Mouse (Mus musculus) heart, embryonic 14.5 days (tissue): Measurements from ENCODE around the gene Ssh2. TPM values are rescaled to one million over a fixed set of nuclear protein-coding genes. Genes with fewer than 3 reads are reported as not detected.
"Not testable (repeated sequence)": the region's sequence is repeated elsewhere in the genome, so short reads cannot be mapped to it uniquely, and the experiment has no call there.

Experiments used
- ATAC-seq: fragments of 200-750 bp; cut with Nextera tagmentation; 2 replicates; pipeline ENCODE4 v1.8.0; 2017; ENCODE audit warnings: low read depth, moderate TSS enrichment; ENCODE audit not compliant: insufficient number of reproducible peaks, insufficient read depth, low FRiP score
- H3K27ac ChIP-seq, 2 experiments: fragments of 200-500 bp in 1 of 2; fragments of 300-500 bp in 1 of 2; sonication (generic) in 1 of 2; replicated peaks in 1 of 2; 2 replicates each; pipeline ENCODE4 v1.5.1; 2012 to 2014; ENCODE audit warnings: low read depth in 2 of 2, low read length in 2 of 2, control low read depth in 1 of 2, mild to moderate bottlenecking in 1 of 2, mixed read lengths in 1 of 2; ENCODE audit not compliant: control insufficient read depth in 1 of 2, insufficient read depth in 1 of 2
- H3K27me3 ChIP-seq: fragments of 300-500 bp; sonication (generic); 2 replicates; pipeline ENCODE4 v1.6.1; 2014; ENCODE audit warnings: mild to moderate bottlenecking, low read length, control low read depth; ENCODE audit not compliant: control insufficient read depth, insufficient read depth
- H3K36me3 ChIP-seq: fragments of 300-500 bp; sonication (generic); 2 replicates; pipeline ENCODE4 v1.6.1; 2014; ENCODE audit warnings: mild to moderate bottlenecking, control low read depth, low read length, mixed read lengths; ENCODE audit not compliant: control insufficient read depth, insufficient read depth
- H3K4me1 ChIP-seq, 2 experiments: fragments of 200-500 bp in 1 of 2; fragments of 300-500 bp in 1 of 2; sonication (generic) in 1 of 2; 2 replicates each; pipeline ENCODE4 v1.6.1; 2012 to 2014; ENCODE audit warnings: low read length in 2 of 2, control low read depth in 1 of 2, mixed read lengths in 1 of 2; ENCODE audit not compliant: control insufficient read depth in 2 of 2, insufficient read depth in 2 of 2
- H3K4me2 ChIP-seq: fragments of 300-500 bp; sonication (generic); 2 replicates; pipeline ENCODE4 v1.6.1; 2014; ENCODE audit warnings: mild to moderate bottlenecking, low read length
- H3K4me3 ChIP-seq, 2 experiments: fragments of 200-500 bp in 1 of 2; fragments of 300-500 bp in 1 of 2; sonication (generic) in 1 of 2; 2 replicates each; pipeline ENCODE4 v1.5.1; 2012 to 2014; ENCODE audit warnings: low read length in 2 of 2, mild to moderate bottlenecking in 2 of 2, control low read depth in 1 of 2, low read depth in 1 of 2, moderate library complexity in 1 of 2; ENCODE audit not compliant: control insufficient read depth in 1 of 2, insufficient read depth in 1 of 2
- H3K9ac ChIP-seq: fragments of 300-500 bp; sonication (generic); 2 replicates; pipeline ENCODE4 v1.6.1; 2014; ENCODE audit warnings: mild to moderate bottlenecking, low read length
- H3K9me3 ChIP-seq: fragments of 300-500 bp; sonication (generic); 2 replicates; pipeline ENCODE4 v1.6.1; 2016; ENCODE audit warnings: low read length, control low read depth; ENCODE audit not compliant: control insufficient read depth
- WGBS: fragments of 180-500 bp; shearing (Covaris S2); extraction: QIAGEN DNeasy Blood & Tissue Kit; methylation state at CpG from one replicate; pipeline ENCODE4 v1.1.7; 2014; 5-methylcytosine and 5-hydroxymethylcytosine counted together
- polyA plus RNA-seq: library from polyadenylated mRNA; unstranded; fragments of >200 nt; fragmentation: Nextera tagmentation; extraction: Ambion mirVana; gene quantifications from 2 replicates; pipeline ENCODE4 v1.2.1, GENCODE M21; 2014

Gene Ssh2
- polyA plus RNA-seq, 1 experiment from 2014 or later: 31.4 TPM

- ATAC-seq: no peak
- Histone ChIP-seq H3K36me3 (no peaks in the 10 kb centered on the region), H3K9ac (no peak overlapping the region), H3K27ac (no peak overlapping the region), H3K4me2 (no peak overlapping the region), H3K9me3 (no peaks in the 10 kb centered on the region), H3K4me3 (no peak overlapping the region), H3K27me3 (no peaks in the 10 kb centered on the region), H3K4me1 (no peaks in the 10 kb centered on the region)
- 44% methylated on average over 2 of the region's 2 CpGs for WGBS
These were observed 43.4 kb downstream of the Ssh2 start for GRCm38 (mm10) chr11:77259441-77259840.

GRCm38 (mm10) chr11:77267401-77267800, 51.3 kb downstream of the Ssh2 start:
- Histone ChIP-seq H3K27me3 (no peaks in the 10 kb centered on the region), H3K4me3 (no peak overlapping the region), H3K36me3 (no peaks in the 10 kb centered on the region), H3K9me3 (no peaks in the 10 kb centered on the region), H3K4me1 (no peaks in the 10 kb centered on the region), H3K9ac (no peak overlapping the region), H3K4me2 (no peak overlapping the region), H3K27ac (no peak overlapping the region)
- no peak for ATAC-seq
- WGBS: 67% methylated on average over 2 of the region's 2 CpGs

GRCm38 (mm10) chr11:77276000-77276399, 59.9 kb downstream of the Ssh2 start:
- peaks cover 4 to 20% of the 10 kb centered on the region in 2 experiments for H3K4me1 ChIP-seq
- no peaks in the 10 kb centered on the region for H3K36me3 ChIP-seq
- H3K27ac ChIP-seq: no peak overlapping the region
- no peaks in the 10 kb centered on the region for H3K27me3 ChIP-seq
- H3K9ac ChIP-seq: no peak overlapping the region
- 90% methylated on average over 2 of the region's 2 CpGs for WGBS
- H3K4me3 ChIP-seq: no peak overlapping the region
- no peak for ATAC-seq
- H3K9me3 ChIP-seq: no peaks in the 10 kb centered on the region
- H3K4me2 ChIP-seq: no peak overlapping the region

GRCm38 (mm10) chr11:77278538-77278937, 62.5 kb downstream of the Ssh2 start:
- whole genome bisulfite sequencing: 27% methylated on average over 1 of the region's 1 CpGs
- ATAC-seq, H3K9ac ChIP-seq, H3K36me3 ChIP-seq, H3K27me3 ChIP-seq, H3K4me3 ChIP-seq, H3K9me3 ChIP-seq: not testable (repeated sequence)
- Histone ChIP-seq H3K27ac (peak overlapping the region; percentile 52 to 79; a peak in 3 of 4 replicates), H3K4me1 (peaks cover 4 to 20% of the 10 kb centered on the region in 2 experiments), H3K4me2 (peak overlapping the region; percentile 29)

- Histone ChIP-seq H3K9me3 (no peaks in the 10 kb centered on the region), H3K9ac (no peak overlapping the region), H3K4me3 (no peak overlapping the region), H3K4me2 (no peak overlapping the region), H3K36me3 (no peaks in the 10 kb centered on the region), H3K27me3 (no peaks in the 10 kb centered on the region), H3K4me1 (peaks cover 4 to 20% of the 10 kb centered on the region in 2 experiments), H3K27ac (no peak overlapping the region)
- ATAC-seq: no peak
- 59% methylated on average over 1 of the region's 1 CpGs for WGBS
These were observed 64.1 kb downstream of the Ssh2 start for GRCm38 (mm10) chr11:77280219-77280618.

GRCm38 (mm10) chr11:77291447-77291846, 75.4 kb downstream of the Ssh2 start:
- H3K4me3 ChIP-seq: no peak overlapping the region
- H3K36me3 ChIP-seq: no peaks in the 10 kb centered on the region
- no peaks in the 10 kb centered on the region for H3K9me3 ChIP-seq
- no peaks in the 10 kb centered on the region for H3K4me1 ChIP-seq
- H3K9ac ChIP-seq: no peak overlapping the region
- no peaks in the 10 kb centered on the region for H3K27me3 ChIP-seq
- H3K4me2 ChIP-seq: no peak overlapping the region
- no peak for ATAC-seq
- WGBS: 69% methylated on average over 4 of the region's 4 CpGs
- no peak overlapping the region for H3K27ac ChIP-seq

GRCm38 (mm10) chr11:77293673-77294072, 77.6 kb downstream of the Ssh2 start:
- H3K27me3 ChIP-seq, H3K27ac ChIP-seq, H3K9me3 ChIP-seq, H3K9ac ChIP-seq, ATAC-seq, H3K36me3 ChIP-seq, H3K4me3 ChIP-seq, H3K4me2 ChIP-seq, H3K4me1 ChIP-seq: not testable (repeated sequence)
- WGBS: 90% methylated on average over 7 of the region's 11 CpGs

GRCm38 (mm10) chr11:77297246-77297645, 81.2 kb downstream of the Ssh2 start:
- 91% methylated on average over 1 of the region's 1 CpGs for WGBS
- no peaks in the 10 kb centered on the region for H3K4me1 ChIP-seq
- no peak overlapping the region for H3K4me3 ChIP-seq
- no peak overlapping the region for H3K27ac ChIP-seq
- H3K4me2 ChIP-seq: no peak overlapping the region
- H3K9ac ChIP-seq: no peak overlapping the region
- H3K9me3 ChIP-seq: no peaks in the 10 kb centered on the region
- no peaks in the 10 kb centered on the region for H3K27me3 ChIP-seq
- H3K36me3 ChIP-seq: no peaks in the 10 kb centered on the region
- ATAC-seq: no peak
